Mouse (Mus musculus) forebrain, postnatal 0 days (tissue): ENCODE data around the gene Dglucy. TPM values are rescaled to one million over a fixed set of nuclear protein-coding genes. Genes with fewer than 3 reads are reported as not detected.

Experiments used
- ATAC-seq: fragments of 200-750 bp; cut with Nextera tagmentation; 2 replicates; pipeline ENCODE4 v1.8.0; 2017; ENCODE audit warnings: mild to moderate bottlenecking, moderate library complexity
- DNase-seq: peaks from one replicate; pipeline ENCODE4 v3.0.0-alpha.2; 2015
- H3K27ac ChIP-seq: fragments of 300-500 bp; sonication (generic); 2 replicates; pipeline ENCODE4 v1.5.1; 2014; ENCODE audit warnings: low read depth, mild to moderate bottlenecking, antibody characterized with exemption, low read length, moderate library complexity, mixed read lengths
- H3K27me3 ChIP-seq: fragments of 300-500 bp; sonication (generic); 2 replicates; pipeline ENCODE4 v1.6.1; 2014; ENCODE audit warnings: mild to moderate bottlenecking, low read length, mixed read lengths; ENCODE audit not compliant: insufficient read depth
- H3K36me3 ChIP-seq: fragments of 300-500 bp; sonication (generic); 2 replicates; pipeline ENCODE4 v1.6.1; 2014; ENCODE audit warnings: mild to moderate bottlenecking, moderate library complexity; ENCODE audit not compliant: insufficient read depth
- H3K4me1 ChIP-seq: fragments of 300-500 bp; sonication (generic); 2 replicates; pipeline ENCODE4 v1.6.1; 2014; ENCODE audit warnings: antibody characterized with exemption; ENCODE audit not compliant: insufficient read depth
- H3K4me2 ChIP-seq: fragments of 300-500 bp; sonication (generic); 2 replicates; pipeline ENCODE4 v1.6.1; 2014; ENCODE audit warnings: low read depth, mild to moderate bottlenecking, moderate library complexity
- H3K4me3 ChIP-seq: fragments of 300-500 bp; sonication (generic); 2 replicates; pipeline ENCODE4 v1.5.1; 2014; ENCODE audit warnings: low read depth, low read length, mixed read lengths
- H3K9ac ChIP-seq: fragments of 300-500 bp; sonication (generic); 2 replicates; pipeline ENCODE4 v1.6.1; 2014; ENCODE audit warnings: mild to moderate bottlenecking
- H3K9me3 ChIP-seq: fragments of 300-500 bp; sonication (generic); 2 replicates; pipeline ENCODE4 v1.6.1; 2016; ENCODE audit warnings: low read length
- CTCF ChIP-seq: sonication (generic); IDR thresholded peaks from 2 replicates; pipeline ENCODE4 v1.5.1; 2016; ENCODE audit warnings: antibody characterized with exemption, control low read depth, low read depth
- WGBS: fragments of 180-500 bp; shearing (Covaris S2); extraction: QIAGEN DNeasy Blood & Tissue Kit; methylation state at CpG from one replicate; pipeline ENCODE4 v1.1.7; 2014; 5-methylcytosine and 5-hydroxymethylcytosine counted together
- polyA plus RNA-seq: library from polyadenylated mRNA; unstranded; fragments of >200 nt; fragmentation: Nextera tagmentation; extraction: Ambion mirVana; gene quantifications from 2 replicates; pipeline ENCODE4 v1.2.1, GENCODE M21; 2015
- total RNA-seq: library from RNA; depleted of rRNA; stranded (reverse); fragments of >200 nt; gene quantifications from 2 replicates; pipeline ENCODE4 v1.2.3, GENCODE M21; 2014

The Dglucy gene
- total and polyA plus RNA-seq, 2 experiments from 2014 or later: 2.6 to 4.5 TPM

DNA sequence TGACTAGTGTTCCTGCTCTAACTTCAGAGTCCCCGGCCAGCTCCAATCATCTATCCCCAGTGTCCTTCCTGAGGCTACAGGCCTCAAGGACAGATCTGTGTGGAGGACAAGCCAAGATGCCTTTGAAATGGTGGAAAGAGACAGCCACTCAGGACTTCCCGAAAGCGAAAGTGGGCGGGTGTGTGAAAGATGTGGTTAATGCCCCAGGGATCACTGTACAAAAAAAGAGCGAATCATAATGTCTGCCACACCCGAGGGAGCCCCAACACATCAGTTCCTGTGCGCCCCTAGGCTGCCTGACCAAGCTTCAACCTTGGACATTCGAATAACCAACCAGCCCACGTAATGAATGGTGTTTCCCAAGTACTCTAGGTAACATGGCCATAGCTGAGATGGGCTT lies 149.4 kb downstream of the Dglucy start:
- no peaks in the 10 kb centered on the region for H3K27me3 ChIP-seq
- ATAC-seq (no peak), DNase-seq (no peak)
- no peak overlapping the region for H3K4me3 ChIP-seq
- H3K9me3 ChIP-seq: no peaks in the 10 kb centered on the region
- H3K36me3 ChIP-seq: peaks cover 62% of the 10 kb centered on the region
- no peak overlapping the region for H3K4me2 ChIP-seq
- no peak overlapping the region for H3K27ac ChIP-seq
- no peaks in the 10 kb centered on the region for H3K4me1 ChIP-seq
- 90% methylated on average over 9 of the region's 9 CpGs for WGBS
- no peak overlapping the region for H3K9ac ChIP-seq
- no peak for TF ChIP-seq CTCF

DNA sequence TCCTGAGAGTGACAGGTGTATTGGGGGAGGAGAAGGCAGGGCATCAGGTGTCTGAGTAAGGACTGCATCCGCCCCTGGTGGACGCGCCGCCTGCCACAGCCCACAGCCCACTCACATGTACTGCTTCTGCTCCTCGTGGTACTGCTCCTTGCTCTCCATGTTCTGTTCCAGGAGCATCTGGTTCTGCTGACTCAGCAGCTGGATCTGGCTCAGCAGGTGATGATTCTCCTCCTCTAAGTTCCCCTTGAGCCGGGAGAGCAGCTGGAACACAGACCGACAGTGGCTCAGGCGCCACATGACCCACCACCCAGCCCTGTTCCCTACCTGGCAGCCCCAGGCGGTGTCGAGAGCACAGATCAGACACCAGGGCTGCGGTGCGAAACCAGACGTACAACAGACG lies 152.8 kb downstream of the Dglucy start:
- Histone ChIP-seq H3K9ac (no peak overlapping the region), H3K9me3 (no peaks in the 10 kb centered on the region), H3K36me3 (peaks cover 61% of the 10 kb centered on the region), H3K4me2 (no peak overlapping the region), H3K27me3 (no peaks in the 10 kb centered on the region), H3K27ac (no peak overlapping the region), H3K4me1 (no peaks in the 10 kb centered on the region), H3K4me3 (no peak overlapping the region)
- no peak for TF ChIP-seq CTCF
- WGBS: 96% methylated on average over 14 of the region's 14 CpGs
- no peak for ATAC-seq
- DNase-seq: no peak

GRCm38 (mm10) chr12:100934796-100935195 lies 155.9 kb downstream of the Dglucy start:
- Histone ChIP-seq H3K4me3 (no peak overlapping the region), H3K27me3 (no peaks in the 10 kb centered on the region), H3K27ac (no peak overlapping the region), H3K36me3 (peaks cover 50% of the 10 kb centered on the region), H3K9me3 (no peaks in the 10 kb centered on the region), H3K4me1 (no peaks in the 10 kb centered on the region), H3K9ac (no peak overlapping the region), H3K4me2 (no peak overlapping the region)
- TF ChIP-seq CTCF: no peak
- ATAC-seq (no peak), DNase-seq (no peak)
- WGBS: 99% methylated on average over 5 of the region's 5 CpGs

GRCm38 (mm10) chr12:100936116-100936515 lies 157.3 kb downstream of the Dglucy start:
- Histone ChIP-seq H3K36me3 (peaks cover 52% of the 10 kb centered on the region), H3K9me3 (no peaks in the 10 kb centered on the region), H3K4me3 (no peak overlapping the region), H3K4me2 (no peak overlapping the region), H3K9ac (no peak overlapping the region), H3K27ac (no peak overlapping the region), H3K4me1 (no peaks in the 10 kb centered on the region), H3K27me3 (no peaks in the 10 kb centered on the region)
- ATAC-seq (peak; percentile 74), DNase-seq (peak; percentile 87)
- peak; percentile 91 for TF ChIP-seq CTCF
- WGBS: 25% methylated on average over 2 of the region's 2 CpGs

GRCm38 (mm10) chr12:100936737-100937136 lies 157.9 kb downstream of the Dglucy start:
- no peak overlapping the region for H3K4me2 ChIP-seq
- ATAC-seq: no peak
- H3K36me3 ChIP-seq: peaks cover 52% of the 10 kb centered on the region
- no peak overlapping the region for H3K9ac ChIP-seq
- H3K27ac ChIP-seq: no peak overlapping the region
- H3K9me3 ChIP-seq: no peaks in the 10 kb centered on the region
- TF ChIP-seq CTCF: no peak
- no peaks in the 10 kb centered on the region for H3K4me1 ChIP-seq
- H3K27me3 ChIP-seq: no peaks in the 10 kb centered on the region
- no peak for DNase-seq
- H3K4me3 ChIP-seq: no peak overlapping the region
- 84% methylated on average over 4 of the region's 4 CpGs for WGBS

GRCm38 (mm10) chr12:100937441-100938360 lies 158.8 kb downstream of the Dglucy start:
- no peak for TF ChIP-seq CTCF
- no peak overlapping the region for H3K27ac ChIP-seq
- no peak for DNase-seq
- H3K4me1 ChIP-seq: no peaks in the 10 kb centered on the region
- H3K9me3 ChIP-seq: no peaks in the 10 kb centered on the region
- no peaks in the 10 kb centered on the region for H3K27me3 ChIP-seq
- no peak overlapping the region for H3K9ac ChIP-seq
- no peak overlapping the region for H3K4me3 ChIP-seq
- no peak overlapping the region for H3K4me2 ChIP-seq
- peaks cover 48% of the 10 kb centered on the region for H3K36me3 ChIP-seq
- 68% methylated on average over 21 of the region's 21 CpGs for WGBS
- peak; percentile 21; the same call in 1 of the 2 replicates for ATAC-seq

DNA sequence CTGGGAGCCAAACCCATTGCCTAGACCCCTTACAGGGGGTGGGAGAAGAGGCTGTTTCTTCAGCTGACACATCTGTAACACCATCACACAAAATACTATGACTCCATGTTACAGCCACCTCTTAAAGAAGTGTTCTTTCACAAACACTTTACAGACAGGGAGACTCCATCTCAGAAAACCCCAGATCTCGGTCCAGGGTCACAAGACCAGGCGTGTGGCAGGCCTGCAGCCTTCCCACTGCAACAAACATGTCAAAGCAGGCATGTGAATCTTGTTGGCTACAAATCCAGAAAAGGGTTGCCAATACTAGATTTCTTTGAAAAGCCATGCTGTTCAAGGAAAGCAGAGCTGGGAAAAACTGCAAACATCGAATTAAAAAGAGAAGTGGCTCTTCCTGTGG lies 162.5 kb downstream of the Dglucy start:
- Histone ChIP-seq H3K4me2 (no peak overlapping the region), H3K27me3 (no peaks in the 10 kb centered on the region), H3K36me3 (peaks cover 59% of the 10 kb centered on the region), H3K4me3 (no peak overlapping the region), H3K4me1 (no peaks in the 10 kb centered on the region), H3K9me3 (no peaks in the 10 kb centered on the region), H3K9ac (no peak overlapping the region), H3K27ac (no peak overlapping the region)
- ATAC-seq (no peak), DNase-seq (no peak)
- no peak for TF ChIP-seq CTCF
- 86% methylated on average over 3 of the region's 3 CpGs for WGBS
